Mouse (Mus musculus): Measurements from ENCODE around the gene Abcc1.

The Abcc1 gene

DNA sequence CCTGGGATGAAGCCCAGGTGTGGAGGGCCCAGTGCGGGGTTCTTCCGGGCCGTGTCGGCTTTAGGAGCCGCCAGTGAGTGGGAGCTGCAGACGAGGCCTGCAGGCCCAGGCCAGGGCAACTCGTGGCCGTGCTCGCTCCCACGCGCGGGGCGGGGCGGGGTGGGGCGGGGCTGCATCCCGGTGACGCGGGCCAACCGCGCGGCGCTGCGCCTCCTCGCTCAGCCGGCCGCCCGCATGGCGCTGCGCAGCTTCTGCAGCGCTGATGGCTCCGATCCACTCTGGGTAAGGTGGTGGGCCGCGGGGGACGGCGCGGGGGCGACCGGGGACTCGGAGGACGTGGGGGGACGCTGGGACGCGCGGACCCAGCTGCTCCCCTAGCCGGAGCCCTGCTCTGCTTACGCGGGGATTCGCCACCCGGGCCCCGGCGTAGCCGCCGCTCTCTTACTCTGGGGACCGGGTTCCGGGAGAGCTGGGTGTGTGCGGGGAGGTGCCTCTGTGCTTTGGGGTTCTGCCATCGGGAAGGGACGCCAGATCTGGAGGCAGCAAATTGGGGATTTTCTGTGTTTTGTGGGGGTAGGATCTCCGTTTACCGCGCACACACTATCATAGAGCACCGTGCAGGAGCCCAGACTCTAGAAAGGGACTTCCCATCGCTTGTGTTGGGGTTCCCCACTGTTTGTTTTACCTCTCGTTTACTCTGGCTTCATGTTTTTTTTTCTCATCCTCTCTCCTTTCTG, at the start of gene Abcc1:
Gene Abcc1 (plus strand): TSS at position 197 of the 737 bp plus-strand sequence.
- peak; percentile 43 for DNase-seq

GRCm38 (mm10) chr16:14312914-14313313, 48.4 kb upstream of the Abcc1 start:
- DNase-seq, result no peak

- peak; percentile 98 for DNase-seq
These were observed 44.2 kb upstream of the Abcc1 start, which contains the start of gene Fopnl for GRCm38 (mm10) chr16:14316884-14317876. Gene Fopnl, minus strand, starts transcription at chr16:14317405.

GRCm38 (mm10) chr16:14319681-14320080, 41.7 kb upstream of the Abcc1 start:
- DNase-seq, result no peak

GRCm38 (mm10) chr16:14320494-14320893, 40.9 kb upstream of the Abcc1 start:
- no peak for DNase-seq

GRCm38 (mm10) chr16:14328156-14328555, 33.2 kb upstream of the Abcc1 start:
- DNase-seq, result no peak

DNA sequence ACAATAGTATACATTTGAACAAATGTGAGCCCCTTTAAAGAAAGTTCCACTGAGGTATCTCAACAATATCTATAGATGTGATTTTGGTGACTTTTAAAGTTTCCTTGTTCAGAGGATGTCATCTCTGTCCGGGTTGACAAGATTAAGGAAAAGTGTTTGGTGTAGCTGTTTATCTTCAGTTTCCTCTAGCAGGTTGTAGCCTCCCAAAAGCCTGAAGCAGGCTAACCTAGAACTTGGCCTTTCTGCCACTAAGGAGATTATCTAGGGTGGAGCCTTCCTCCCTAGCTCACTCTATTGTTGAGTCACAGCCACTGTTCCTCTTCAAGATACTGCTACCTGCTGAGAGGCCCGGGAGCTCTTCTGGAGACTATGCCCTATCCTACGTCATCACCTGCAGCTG, 16.4 kb upstream of the Abcc1 start:
- DNase-seq, result no peak

DNA sequence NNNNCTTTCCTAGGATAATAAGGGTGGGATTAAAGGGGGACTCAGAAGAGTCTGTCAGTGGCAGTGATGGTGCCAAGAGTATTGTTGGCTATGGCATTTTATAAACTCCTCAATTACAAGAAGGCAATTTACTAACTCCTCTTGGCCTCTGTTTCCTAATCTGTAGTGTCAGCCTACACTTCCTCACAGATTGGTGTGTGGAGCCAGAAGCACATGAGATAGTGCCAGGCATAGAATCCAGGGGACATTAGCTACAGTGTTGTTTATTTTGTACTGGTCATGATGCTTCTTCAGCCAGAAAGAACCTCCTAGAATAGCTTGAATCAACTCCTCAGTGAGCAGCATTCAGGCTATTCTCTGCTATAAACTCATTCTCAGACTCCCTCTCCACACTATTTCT, 9.8 kb upstream of the Abcc1 start:
- DNase-seq, result no peak

- DNase-seq, result no peak
These were observed 9.1 kb upstream of the Abcc1 start for GRCm38 (mm10) chr16:14352234-14352633.

GRCm38 (mm10) chr16:14352663-14353062, 8.7 kb upstream of the Abcc1 start:
- no peak for DNase-seq

GRCm38 (mm10) chr16:14357859-14358258, 3.5 kb upstream of the Abcc1 start:
- DNase-seq, result no peak

DNA sequence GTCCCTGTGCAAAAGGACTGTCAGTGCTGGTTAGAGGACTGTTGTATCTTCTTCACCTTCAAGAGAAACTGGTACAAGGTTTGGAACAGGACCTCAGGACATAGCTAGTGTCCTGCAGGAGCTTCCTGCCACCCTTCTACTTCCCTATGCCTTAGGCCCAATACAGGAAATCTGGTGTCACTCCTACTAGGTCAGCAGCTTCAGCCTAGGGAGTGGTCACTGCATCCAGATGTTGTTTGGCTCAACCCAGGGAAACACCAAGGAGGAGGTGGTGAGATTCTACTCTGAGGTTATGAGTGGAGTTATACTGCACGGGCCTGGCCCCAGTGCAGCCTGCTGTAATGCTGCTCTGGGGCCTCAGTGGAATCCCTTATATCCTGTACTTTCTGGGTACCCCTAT, 2.8 kb upstream of the Abcc1 start:
- no peak for DNase-seq

- no peak for DNase-seq
These were observed 427 bp upstream of the Abcc1 start for GRCm38 (mm10) chr16:14360931-14361330.

GRCm38 (mm10) chr16:14362099-14362820, 902 bp downstream of the Abcc1 start:
- DNase-seq, result no peak

DNA sequence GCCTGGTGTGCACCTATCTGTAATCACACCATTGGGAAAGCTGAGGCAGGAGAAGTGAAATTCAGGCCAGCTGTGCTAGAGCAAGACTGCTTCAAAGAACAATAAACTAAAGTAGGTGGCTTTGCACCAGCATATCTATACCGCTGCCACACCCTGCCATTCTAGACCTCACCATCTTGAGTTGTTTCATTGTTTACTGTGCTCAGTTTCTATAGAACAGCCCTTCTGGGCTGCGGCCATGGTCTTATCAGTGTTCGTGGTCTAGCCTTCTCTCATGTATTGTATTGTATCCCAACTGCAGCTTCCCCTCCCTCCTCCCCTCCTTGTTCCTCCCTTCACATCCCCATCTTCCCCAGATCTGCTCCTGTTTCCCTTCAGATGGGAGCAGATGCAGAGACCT, 2.1 kb downstream of the Abcc1 start:
- no peak for DNase-seq

DNA sequence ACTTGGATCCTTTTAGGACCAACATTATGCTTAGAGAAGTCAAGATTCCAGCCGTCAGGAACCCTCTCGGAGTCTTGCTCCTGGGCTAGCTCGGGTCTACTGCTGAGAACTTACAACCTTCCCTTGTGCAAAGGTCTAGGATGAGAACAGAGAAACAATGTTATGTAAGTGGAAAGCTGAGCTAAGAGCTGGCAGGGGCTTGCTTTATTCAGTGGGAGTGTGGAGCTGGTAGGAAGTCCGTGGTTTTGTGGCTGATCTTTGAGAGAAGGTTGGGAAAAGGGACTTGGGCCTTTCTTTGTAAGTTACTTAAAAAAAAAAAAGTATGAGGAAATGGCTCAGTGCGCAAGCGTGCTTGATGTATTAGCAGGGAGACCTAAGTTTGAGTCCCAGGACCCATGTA, 2.7 kb downstream of the Abcc1 start:
- DNase-seq, result no peak

DNA sequence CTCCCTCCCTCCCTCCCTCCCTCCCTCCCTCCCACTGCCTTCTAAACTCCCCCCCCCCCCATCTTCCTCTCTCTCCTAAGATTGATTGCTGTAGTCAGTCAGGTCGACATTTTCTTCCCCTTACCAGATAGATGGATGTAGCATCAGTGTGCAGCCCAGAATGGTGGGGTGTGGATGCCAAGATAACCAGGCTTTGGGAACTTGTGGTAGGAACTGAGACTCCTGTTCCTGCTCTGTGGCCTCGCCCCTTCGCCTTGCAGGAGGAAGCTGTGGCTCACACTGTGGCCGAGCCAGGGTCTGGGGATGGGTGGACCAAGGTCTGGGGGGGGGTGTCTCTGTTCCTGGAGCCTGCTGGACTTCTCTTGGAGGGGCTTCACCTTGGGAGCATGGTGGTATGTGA, 4.1 kb downstream of the Abcc1 start:
- DNase-seq, result no peak

GRCm38 (mm10) chr16:14366017-14366416, 4.7 kb downstream of the Abcc1 start:
- DNase-seq, result no peak

DNA sequence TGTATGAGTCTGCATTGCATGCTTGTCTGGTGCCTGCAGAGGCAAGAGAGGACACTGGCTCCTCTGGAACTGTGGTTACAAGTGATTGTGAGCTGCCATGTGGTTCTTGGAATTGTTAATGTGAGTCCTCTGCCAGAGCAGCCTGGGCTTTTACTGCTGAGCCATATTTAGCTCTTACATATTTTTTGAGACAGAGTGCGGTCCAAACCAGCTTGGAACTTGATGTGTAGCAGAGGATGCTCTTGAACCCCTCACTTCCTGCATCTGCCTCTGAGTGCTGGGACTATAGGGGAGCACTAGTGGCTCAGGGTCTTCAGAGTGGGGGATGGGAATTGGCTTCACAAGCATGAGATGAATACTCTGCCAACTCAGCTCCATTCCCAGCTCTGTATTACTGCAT, 10.0 kb downstream of the Abcc1 start:
- no peak for DNase-seq

DNA sequence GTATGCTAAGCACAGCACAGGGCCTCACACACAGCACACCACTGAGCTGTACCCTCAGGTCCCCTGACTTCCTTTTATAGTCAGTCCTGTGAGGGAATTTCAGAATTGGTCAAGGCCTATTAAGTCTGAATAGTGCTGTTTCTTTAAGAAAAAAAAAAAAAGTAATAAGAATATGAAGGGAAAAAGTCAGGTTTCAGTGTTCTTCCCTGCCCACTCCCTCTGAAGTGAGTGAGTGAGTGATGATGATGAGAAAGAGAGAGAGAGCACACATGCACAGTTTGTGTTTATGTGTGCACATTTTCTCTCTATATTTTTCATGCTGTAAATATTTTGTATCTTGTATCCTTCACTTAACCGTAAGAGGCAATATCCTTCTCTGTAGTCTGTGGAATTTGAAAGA, 11.0 kb downstream of the Abcc1 start:
- DNase-seq, result no peak

- DNase-seq, result peak; percentile 47
These were observed 11.5 kb downstream of the Abcc1 start for GRCm38 (mm10) chr16:14372817-14373301.

DNA sequence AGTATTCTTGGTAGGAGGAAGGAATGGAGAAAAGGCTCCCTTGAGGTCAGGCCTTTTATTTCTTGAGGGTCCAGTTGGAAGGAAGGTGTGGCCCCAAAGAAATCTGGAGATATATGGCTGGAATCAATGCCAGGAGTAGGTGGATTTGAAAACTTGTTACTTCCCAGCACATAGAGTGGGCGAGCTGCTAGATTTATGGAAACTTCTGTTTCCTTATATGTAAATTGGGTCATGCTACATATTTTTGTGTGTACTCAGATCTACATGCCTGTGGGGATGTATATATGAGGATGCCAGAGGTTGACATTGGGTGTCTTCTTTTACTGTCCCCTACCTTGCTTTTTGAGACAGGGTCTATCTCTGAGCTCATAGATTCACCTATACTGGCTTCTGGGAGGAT, 14.6 kb downstream of the Abcc1 start:
- DNase-seq, result no peak

- no peak for DNase-seq
These were observed 15.0 kb downstream of the Abcc1 start for GRCm38 (mm10) chr16:14376352-14376751.

Data from kidney, adult 9 months (tissue).